Mouse (Mus musculus) urinary bladder, postnatal 25 days (tissue): ENCODE data around the gene Gm8094.
"Not testable (repeated sequence)": the region's sequence is repeated elsewhere in the genome, so short reads cannot be mapped to it uniquely, and the experiment has no call there.

ENCODE experiments used
- DNase-seq: peaks from one replicate; pipeline ENCODE4 v3.0.0; 2022; ENCODE audit warnings: low spot score

Gm8094 gene

GRCm38 (mm10) chr14:43076543-43076942, at the start of gene Gm8094:
Gene Gm8094, minus strand, starts transcription at chr14:43076643.
- DNase-seq, result not testable (repeated sequence)

GRCm38 (mm10) chr14:43119673-43120072, 43.2 kb upstream of the Gm8094 start:
- not testable (repeated sequence) for DNase-seq

- DNase-seq, result not testable (repeated sequence)
These were observed 23.9 kb upstream of the Gm8094 start, which contains the start of gene Gm8104 for GRCm38 (mm10) chr14:43100301-43100700. Gene Gm8104, plus strand, starts transcription at chr14:43100601.

GRCm38 (mm10) chr14:43089103-43089919, 12.9 kb upstream of the Gm8094 start:
- not testable (repeated sequence) for DNase-seq

GRCm38 (mm10) chr14:43084936-43085730, 8.7 kb upstream of the Gm8094 start:
- not testable (repeated sequence) for DNase-seq

GRCm38 (mm10) chr14:43060179-43060578, 16.3 kb downstream of the Gm8094 start:
- not testable (repeated sequence) for DNase-seq

- not testable (repeated sequence) for DNase-seq
These were observed 18.4 kb downstream of the Gm8094 start for GRCm38 (mm10) chr14:43058063-43058462.
